Mouse (Mus musculus) yolk sac, embryonic 10.5 days (tissue): Measurements from ENCODE around the gene Olfr742.

Experiments
- DNase-seq: peaks from one replicate; pipeline ENCODE4 v3.0.0-alpha.2; 2017; ENCODE audit warnings: low spot score

Olfr742 gene

DNA sequence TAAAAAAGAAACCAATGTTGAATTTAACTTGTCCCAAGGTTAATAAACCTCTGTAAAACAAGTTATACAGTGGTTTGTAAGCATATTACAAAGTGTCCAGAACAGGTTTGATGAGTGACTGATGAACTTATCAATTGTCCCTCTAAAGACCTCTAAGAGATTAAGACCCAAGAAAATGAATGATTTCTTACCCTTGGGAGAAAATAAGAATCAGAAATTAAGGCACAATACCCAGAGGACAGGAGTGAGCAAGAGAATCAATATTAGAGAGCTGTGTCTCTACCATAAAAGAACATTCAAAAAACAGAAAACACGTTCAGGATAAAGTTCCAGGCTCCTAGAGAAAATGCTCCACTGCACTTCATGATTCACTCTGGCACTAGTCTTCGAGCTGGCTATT is at the start of gene Olfr742:
TSS of gene Olfr742 (plus strand) at position 301 of the 400 bp plus-strand sequence.
- DNase-seq = no peak

DNA sequence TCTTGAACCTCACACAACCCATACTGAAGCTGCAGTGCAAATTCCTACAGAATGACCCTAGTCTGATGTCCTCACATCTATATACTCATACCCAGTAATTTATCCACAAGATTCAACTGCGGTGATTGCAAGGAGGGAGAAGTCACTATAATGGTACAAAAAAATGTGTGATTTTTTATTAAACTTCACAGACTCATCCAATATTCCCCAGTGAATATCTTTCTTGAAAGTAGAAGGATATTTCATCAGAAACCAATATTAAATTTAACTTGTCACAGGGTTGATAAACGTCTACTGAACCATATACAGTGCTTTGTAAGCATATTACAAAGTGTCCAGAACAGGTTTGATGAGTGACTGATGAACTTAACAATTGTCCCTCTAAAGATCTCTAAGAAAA is 31.0 kb upstream of the Olfr742 start, which contains the start of gene Olfr741:
TSS of gene Olfr741 (plus strand) at position 301 of the 400 bp plus-strand sequence.
- no peak for DNase-seq

DNA sequence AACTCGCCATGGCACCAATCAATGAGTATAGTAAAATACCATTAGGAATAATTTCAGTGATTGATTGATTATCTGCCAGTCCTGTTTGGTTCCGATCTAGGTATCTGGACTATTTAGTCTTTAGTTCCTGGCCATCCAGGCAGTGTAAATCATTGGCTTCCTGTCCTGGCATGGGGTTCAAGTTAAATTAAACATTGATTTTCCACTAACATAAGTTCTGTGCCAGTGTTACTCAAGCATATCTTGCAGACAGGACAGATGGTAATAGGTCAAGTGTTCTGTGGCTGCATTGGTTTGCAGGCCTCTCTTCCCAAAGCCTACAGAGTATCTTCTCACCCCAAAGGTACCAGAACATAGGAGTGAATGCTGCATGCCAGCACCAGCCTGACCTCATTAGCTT is 25.0 kb upstream of the Olfr742 start:
- DNase-seq = no peak

DNA sequence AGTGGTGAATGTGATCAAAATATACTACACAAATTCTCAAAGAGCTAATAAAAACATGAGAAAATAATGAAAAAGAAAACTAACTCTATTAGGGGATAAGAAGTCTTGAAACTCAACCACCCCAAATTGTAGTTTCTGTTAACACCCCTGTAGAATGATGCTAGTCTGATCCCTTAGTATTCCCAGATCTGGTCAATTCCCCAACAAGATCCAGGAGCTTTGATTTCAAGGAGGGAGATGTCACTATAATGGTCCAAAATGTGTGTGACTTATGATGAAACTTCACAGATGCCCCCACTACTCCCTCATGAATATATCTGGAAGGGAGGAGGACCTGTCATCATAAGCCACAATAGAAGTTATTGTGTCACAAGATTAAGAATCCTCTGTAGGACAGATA is 18.1 kb downstream of the Olfr742 start, which contains the start of gene Olfr743:
TSS of gene Olfr743 (plus strand) at position 301 of the 400 bp plus-strand sequence.
- no peak for DNase-seq

DNA sequence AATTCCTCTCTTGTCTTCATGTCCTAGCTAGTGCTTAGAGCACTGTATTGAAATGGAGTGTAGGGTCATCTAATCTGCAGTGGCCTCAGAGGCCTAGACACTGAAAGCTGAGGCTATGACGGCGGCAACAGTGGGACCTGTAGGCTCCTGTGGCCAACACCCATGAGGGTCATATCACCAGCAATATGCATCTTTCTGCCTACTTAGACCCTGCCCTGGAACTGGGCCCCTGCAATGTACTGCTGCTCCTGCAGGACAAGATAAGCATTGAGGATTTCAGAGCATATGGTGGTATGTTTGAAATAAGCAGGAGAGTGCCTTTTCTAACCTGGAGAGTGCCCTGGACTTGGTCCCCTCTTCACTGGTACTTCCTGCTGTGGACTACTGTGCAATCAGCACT is 49.3 kb downstream of the Olfr742 start:
- DNase-seq = no peak
